Mouse (Mus musculus) right cerebral cortex, adult 2 months (tissue): ENCODE data around the gene Zdhhc20.
"Not testable (repeated sequence)": the region's sequence is repeated elsewhere in the genome, so short reads cannot be mapped to it uniquely, and the experiment has no call there.

Experiments
- DNase-seq, 2 experiments: peaks; one replicate each; pipeline ENCODE4 v3.0.0; 2021 to 2022; ENCODE audit warnings: low spot score in 2 of 2

Gene Zdhhc20

GRCm38 (mm10) chr14:57892961-57893360, 2.9 kb upstream of the Zdhhc20 start:
- no peak for DNase-seq

DNA sequence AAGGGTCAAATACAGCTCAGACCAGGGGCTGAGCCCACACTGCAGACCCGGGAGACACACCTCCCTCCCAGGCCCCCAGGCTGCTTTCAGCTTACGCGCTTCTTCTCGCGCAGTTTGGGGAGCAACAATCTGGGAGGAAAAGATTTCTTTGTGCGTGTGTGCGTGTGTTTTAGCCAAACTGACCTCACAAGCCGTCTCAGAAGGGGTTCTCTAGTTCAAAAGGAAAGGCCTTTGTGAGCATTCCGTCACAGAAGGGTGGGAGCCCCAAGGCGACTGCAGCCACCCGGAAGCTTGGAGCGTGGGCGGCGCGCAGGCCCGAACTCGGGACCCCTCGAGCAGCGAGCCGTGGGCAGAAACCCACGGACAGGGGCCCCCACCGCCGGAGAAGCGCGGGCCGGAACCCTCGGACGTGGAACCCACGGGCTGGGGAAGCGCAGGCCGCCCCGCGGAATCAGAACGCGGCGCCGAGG, 500 bp downstream of the Zdhhc20 start:
- DNase-seq = peak; percentile 35 to 53

DNA sequence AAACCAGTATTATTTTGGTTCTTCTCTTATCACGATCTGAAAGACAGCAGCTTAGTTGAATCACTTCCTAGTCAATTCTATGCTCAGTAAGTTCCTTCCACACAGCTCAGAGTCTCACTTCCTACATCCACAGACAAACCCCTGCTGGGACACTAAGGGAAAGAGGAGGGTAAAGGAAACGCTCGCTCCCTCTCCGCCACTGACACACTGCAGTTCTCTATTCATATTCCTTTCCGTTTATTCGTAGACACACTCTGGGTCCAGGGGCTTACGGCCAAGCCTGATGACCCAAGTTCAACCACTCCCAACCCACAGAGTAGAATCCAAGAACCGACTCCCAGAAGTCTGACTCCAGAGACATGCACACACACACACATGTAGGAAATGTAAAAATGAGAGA, 2.9 kb downstream of the Zdhhc20 start:
- no peak for DNase-seq

GRCm38 (mm10) chr14:57886032-57886431, 4.0 kb downstream of the Zdhhc20 start:
- no peak for DNase-seq

- no peak for DNase-seq
Observed at GRCm38 (mm10) chr14:57883341-57883740, 6.7 kb downstream of the Zdhhc20 start.

- DNase-seq = no peak
Observed at GRCm38 (mm10) chr14:57882720-57883119, 7.4 kb downstream of the Zdhhc20 start.

DNA sequence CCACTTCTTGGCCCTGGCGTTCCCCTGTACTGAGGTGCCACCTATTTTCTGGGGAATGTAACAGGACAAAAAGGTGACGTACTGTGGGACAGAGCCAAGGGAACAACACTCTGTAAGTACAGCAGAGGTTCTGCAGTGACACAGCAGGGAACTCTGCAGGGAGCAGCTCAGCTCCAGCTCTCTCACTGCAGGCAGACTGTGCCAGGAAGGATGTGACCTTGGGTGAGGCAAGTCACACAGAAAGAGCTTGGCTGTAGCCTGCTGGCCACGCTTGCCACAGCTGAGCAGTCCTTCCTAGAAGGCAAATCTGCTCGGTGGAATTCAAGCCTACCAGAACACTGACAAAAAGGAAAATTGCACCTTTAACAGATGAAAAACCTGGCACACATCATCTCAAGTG, 8.3 kb downstream of the Zdhhc20 start:
- no peak for DNase-seq

DNA sequence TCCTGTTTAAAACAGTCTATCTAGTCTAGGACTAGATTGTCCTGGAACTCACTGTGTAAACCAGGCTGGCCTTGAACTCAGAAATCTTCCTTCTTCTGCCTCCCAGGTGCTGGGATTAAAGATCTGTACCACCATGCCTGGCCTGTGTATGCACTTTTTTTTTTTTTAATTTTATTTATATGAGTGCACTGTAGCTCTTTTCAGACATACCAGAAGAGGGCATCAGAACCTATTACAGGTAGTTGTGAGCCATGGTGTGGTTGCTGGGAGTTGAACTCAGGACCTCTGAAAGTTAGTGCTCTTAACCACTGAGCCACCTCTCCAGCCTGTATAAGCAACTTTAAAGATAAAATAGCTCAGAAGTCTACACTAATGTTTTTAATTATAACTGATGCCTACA, 9.0 kb downstream of the Zdhhc20 start:
- no peak for DNase-seq

DNA sequence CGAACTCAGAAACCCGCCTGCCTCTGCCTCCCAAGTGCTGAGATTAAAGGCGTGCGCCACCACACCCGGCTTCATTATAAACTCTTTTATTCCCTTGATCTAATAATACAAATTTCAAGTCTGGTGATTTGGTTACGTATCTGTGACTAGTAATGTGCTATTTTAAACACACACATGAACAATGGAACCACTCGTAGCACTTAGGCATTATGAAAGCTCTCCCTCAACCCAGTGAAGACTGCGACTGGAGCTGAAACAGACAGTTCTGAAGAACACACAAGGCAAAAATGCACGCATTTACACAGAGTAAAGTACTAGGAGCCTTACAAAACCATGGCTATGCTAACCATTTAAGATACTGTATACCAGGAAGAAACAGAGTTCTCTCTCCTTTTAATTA, 12.2 kb downstream of the Zdhhc20 start:
- no peak for DNase-seq

GRCm38 (mm10) chr14:57866676-57867276, 23.3 kb downstream of the Zdhhc20 start:
- no peak for DNase-seq

GRCm38 (mm10) chr14:57865256-57865655, 24.8 kb downstream of the Zdhhc20 start:
- no peak for DNase-seq

DNA sequence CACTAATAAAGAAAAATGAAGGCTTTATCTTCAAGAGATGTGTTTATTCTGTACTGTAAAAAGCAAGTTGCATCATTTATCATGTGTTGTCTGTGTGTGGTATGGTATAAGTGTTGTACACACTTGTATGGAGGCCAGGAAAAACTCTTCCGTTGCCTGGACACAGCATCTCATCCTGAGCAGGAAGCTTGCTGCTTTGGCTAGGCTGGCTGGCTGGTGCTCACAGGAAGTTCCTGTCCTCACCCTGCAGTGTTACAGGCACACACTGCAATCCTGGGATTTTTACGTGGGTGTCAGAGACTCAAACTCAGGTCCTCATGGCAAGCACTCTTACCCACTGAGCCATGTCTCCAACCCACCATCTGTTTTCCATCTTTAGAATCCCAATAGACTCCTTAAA, 26.9 kb downstream of the Zdhhc20 start:
- no peak for DNase-seq

- no peak for DNase-seq
Observed at GRCm38 (mm10) chr14:57861987-57862412, 28.1 kb downstream of the Zdhhc20 start.

DNA sequence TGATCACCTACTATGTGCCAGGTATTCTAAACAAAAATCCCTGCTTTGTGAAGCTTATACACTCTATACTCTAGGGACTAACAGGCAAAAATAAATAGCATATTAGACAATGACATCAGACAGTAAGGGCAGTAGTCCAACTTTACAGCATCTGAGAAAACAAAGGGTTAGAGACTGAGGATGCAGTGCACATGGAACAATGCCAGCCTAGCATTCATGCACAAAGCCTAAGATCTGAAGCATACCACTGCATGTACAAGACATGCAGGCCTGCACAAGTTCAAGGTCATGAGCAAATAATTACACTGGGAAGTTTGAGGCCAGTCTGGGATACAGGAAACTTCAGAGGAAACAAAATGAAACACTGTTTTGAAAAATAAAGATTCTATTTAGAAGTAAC, 30.6 kb downstream of the Zdhhc20 start:
- no peak for DNase-seq

DNA sequence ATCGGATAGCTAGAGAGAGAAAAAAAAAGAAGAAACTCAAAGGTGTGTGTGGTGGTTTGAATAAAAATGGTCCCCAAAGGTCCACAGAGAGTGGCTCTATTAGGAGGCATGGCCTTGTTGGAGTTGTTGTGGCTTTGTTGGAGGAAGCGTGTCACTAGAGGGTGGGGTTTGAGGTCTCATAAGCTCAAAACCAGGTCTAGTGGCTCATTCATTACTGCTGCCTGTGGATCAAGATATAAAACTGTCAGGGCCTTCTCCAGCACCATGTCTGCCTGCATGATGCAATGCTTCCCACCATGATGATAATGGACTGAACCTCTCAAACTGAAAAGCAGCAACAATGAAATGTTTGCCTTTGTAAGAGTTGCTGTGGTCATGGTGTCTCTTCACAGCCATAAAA, 31.5 kb downstream of the Zdhhc20 start:
- no peak for DNase-seq

DNA sequence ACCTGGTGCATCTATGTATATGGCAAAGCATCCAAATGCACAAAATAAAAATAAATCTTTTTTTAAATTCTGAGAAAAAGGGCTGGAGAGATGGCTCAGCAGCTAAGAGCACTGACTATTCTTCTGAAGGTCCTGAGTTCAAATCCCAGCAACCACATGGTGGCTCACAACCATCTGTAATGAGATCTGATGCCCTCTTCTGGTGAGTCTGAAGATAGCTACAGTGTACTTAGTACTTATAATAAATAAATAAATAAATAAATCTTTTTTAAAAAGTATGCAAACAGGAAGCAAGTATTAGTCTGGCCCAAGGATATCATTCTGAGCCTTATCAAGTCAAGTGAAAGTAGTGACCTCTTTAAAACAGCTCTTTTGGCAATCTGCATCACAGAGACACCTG, 34.0 kb downstream of the Zdhhc20 start:
- DNase-seq = not testable (repeated sequence)

- no peak for DNase-seq
Observed at GRCm38 (mm10) chr14:57852961-57853360, 37.1 kb downstream of the Zdhhc20 start.

DNA sequence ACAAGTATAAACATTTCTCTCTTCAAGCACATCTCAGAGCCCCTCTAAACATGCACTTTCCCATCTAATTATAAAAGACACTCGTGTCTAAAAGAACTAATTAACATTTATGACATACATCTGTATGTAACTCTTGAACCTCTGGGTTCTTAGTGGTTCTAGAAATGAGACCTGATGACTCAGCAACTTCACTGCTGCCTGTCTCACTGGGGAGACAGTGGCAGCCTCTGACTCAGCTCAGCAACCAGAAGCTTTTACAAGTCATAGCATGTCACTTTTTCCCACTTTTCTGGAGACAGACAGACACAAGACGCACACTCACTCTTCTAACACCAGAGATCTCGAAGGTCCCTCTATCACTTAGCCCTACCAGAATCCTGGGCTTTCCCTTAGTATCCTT, 39.7 kb downstream of the Zdhhc20 start:
- DNase-seq = no peak

DNA sequence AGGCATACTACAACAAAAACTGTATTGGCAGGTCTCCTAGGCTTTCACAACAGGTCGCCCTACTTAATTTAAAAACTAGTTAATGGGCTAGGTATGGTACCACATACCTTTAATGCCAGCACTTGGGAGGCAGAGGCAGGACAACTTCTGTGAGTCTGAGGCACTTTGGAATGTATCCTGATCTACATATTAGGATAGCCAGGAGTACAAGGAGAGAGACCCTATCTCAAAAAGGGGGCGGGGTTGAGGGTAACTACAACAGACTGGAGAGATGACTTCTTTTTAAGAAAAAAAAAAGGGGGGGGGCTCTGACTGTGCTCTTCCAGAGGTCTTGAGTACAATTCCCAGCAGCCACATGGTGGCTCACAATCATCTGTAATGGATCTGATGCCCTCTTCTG, 41.4 kb downstream of the Zdhhc20 start:
- no peak for DNase-seq

GRCm38 (mm10) chr14:57848061-57848460, 42.0 kb downstream of the Zdhhc20 start:
- DNase-seq = not testable (repeated sequence)

DNA sequence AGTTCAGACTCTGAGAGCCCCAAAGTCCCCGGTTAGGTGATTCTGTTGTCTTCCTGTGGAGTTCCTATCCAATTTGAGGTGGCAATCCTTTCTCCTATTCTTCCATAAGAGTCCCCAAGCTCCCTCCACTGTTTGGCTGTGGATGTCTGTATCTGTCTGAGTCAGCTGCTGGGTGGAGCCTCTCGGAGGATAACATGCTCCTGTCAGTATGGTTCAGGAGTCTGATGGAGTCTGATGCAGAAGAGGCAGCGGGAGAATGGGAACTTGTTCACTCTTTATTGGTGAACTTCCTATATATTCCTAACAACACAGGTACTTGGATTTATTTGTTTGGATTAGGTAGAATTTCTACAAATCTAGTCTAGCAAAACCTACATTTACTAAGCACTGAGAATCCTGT, 45.5 kb downstream of the Zdhhc20 start:
- no peak for DNase-seq

GRCm38 (mm10) chr14:57835157-57835556, 54.9 kb downstream of the Zdhhc20 start:
- no peak for DNase-seq

DNA sequence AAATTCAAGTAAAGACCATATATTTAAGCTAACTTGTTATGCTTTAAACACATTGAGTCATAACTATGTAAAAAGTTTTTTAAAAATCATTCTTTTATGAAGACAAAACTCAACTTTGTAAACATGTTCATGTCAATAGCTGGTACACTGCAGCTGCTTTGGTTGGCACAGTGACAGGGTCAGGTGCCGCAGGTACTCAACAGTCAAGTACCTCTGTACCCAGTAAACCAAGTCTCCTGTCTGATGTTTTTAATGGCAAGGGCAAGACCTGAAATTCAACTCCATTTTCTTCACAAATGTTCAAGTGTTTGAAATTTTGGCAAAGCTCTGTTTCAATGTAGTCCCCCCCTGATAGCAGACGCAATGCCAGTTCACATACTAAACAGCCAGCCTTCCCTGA, 56.5 kb downstream of the Zdhhc20 start:
- no peak for DNase-seq

DNA sequence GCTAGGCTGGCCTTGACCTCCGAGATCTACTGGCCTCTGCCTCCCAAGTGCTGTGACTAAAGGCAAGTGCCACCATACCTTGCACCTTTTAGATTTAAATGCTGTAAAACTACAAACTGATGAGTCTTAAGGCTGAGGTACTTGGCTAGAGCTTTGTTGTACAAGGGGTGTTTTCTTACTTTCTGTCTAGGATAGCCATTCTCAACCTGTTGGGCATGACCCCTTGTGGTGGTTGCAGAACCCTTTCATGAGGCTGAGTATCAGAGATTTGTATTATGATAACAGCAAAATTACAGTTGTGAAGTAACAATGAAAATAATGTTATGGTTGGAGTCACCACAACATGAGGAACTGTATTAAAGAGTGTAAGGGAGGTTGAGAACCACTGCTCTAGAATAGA, 62.8 kb downstream of the Zdhhc20 start:
- no peak for DNase-seq
